Mouse (Mus musculus) CD4-positive, CD25-positive, alpha-beta regulatory T cell, adult 9 weeks (primary cell): ENCODE results near the gene Nol4l. TPM values are rescaled to one million over a fixed set of nuclear protein-coding genes. Genes with fewer than 3 reads are reported as not detected.

Source experiments
- polyA plus RNA-seq: library from polyadenylated mRNA; unstranded; fragments of 100-300 nt; shearing (Covaris generic); gene quantifications from one replicate; pipeline ENCODE4 v1.2.1, GENCODE M21; 2017

The Nol4l gene
- 4.4 TPM for polyA plus RNA-seq

DNA sequence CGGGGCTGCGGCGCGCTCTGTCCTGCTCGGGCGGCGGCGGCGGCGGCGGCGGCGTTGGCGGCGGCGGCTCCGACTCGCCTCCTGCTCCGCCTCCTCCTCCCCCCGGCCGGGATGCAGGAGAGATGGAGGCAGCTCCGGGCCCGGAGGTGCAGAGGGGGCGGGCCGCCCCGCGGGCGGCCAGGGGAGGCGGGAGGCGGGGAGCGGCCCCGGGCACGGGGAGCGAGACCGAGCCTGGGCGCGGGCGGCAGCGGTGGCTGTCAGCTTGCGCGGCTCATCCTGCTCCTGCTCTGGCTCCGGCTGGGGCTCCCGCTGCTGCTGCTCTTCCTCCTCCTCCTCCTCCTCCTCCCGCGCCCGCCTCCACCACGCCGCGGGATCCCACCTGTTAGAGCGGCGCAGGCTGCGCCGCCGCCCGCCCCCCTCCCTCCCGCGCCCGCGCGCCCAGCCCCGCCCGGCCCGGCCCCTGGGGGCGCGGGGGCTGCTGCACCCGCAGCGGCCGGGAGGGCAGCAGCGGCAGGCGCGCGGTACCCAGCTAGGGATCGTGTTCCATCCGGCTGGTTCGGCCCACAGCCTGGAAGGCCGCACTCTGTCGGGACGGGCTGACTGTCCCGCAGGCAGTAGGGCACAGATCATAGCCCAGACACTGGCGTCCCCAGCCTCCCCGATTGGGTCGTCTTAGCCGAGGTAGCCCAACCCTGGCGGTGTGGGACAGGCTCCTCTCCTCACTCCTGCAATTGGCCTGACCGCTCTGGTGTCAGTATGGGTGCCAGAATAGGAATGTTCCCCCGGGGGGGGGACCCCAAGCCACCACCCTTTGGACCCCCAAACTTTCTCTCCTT is at the start of gene Nol4l:
Gene Nol4l, minus strand, starts transcription at position 41 of the 836 bp plus-strand sequence.

DNA sequence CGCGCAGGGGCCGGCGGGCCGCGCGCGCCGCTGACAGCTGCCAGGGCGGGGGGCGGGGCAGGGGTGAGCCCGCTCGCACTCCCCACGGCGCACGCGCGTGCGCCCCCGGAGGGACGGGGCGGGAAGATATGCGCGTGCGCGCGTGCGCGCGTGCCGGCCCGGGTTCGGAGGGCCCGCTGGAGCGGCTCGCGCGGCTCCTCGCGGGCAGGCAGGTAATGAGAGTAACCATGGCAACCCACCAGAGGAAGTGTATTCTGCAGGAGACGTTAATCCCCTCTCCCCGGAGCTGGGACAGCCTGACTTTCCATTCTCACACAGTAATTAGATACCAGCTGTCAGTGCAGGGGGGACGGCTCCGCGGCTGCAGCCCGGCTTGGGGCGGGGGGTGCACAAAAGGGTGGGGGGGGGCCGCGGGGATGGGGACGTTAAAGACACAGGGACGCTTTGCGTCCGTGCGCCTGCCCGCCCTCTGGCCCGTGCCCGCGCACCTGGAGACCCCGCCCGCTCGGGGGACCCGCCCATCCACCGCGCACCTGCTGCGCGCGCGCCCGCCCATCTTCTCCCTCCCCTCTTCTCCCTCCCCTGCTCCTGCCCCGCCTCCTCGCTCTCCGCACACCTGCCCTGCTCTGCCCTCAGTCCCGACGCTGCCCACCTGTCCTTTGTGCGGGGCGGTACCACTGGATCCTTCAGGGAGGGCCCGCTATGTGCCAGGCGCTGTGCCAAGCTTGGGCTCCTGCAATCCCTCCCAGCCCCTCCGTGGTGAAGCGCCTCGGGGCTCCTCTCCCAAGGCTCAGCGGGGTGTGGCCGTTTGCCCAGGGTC is 37.0 kb downstream of the Nol4l start, which contains the start of gene 4930404H24Rik:
Gene 4930404H24Rik, plus strand, starts transcription at position 218 of the 820 bp plus-strand sequence.

Other genes with a start within 250 kb of the Nol4l start
- 26.7 TPM for gene Kif3b, start 238.6 kb downstream of the Nol4l start, polyA plus RNA-seq
- 14.9 TPM for gene Asxl1, start 184.1 kb downstream of the Nol4l start, polyA plus RNA-seq
- gene 4930404H24Rik, start 37.2 kb downstream of the Nol4l start, polyA plus RNA-seq = not detected
- gene Commd7, start 102.8 kb upstream of the Nol4l start, polyA plus RNA-seq = 142 TPM
- 5.3 TPM for gene Dnmt3b, start 119.5 kb upstream of the Nol4l start, polyA plus RNA-seq
- not detected for gene Dnmt3c, start 166.7 kb upstream of the Nol4l start, polyA plus RNA-seq
- 227 TPM for gene Mapre1, start 211.3 kb upstream of the Nol4l start, polyA plus RNA-seq
- gene Efcab8, start 250.0 kb upstream of the Nol4l start, polyA plus RNA-seq = 0.82 TPM